Mouse (Mus musculus): ENCODE data around the gene Tedc1. TPM values are rescaled to one million over a fixed set of nuclear protein-coding genes. Genes with fewer than 3 reads are reported as not detected.

The Tedc1 gene
- 25.9 and 31.5 TPM in 2 replicates for polyA plus RNA-seq (2012)

DNA sequence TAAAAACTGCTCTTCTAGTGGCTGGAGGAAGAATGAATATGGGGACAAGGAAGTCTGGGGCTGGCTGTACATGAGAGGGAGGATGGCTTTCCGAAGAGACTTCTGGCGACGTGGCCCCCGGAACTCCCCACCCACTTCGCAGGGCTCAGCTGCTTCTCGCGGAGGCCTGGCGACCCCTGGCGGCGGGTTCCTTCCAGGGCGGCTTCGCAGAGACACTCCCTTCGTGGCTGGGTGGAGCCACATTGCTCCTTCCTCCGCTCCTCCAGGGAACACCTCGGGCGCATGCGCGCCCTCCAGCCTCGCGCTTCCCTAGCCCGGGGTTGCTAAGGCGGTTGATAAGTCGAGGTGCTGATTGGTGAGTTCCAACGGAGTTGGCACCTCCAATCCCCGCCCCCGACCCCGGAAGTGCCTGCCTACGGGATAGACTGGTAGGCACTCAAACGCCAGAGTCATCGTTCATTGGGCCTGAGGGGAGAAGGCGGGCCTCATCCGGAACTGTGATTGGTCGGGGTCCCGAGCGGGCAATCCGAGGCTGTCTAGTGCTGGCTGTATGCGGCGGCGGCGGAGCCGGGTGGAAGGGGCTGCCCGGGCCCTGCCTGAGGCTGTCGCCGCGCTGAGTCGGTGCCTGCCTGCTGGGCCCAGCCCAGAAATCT is at the start of gene Tedc1:
Gene Tedc1, plus strand, starts transcription at position 535 of the 653 bp plus-strand sequence.

GRCm38 (mm10) chr12:113139908-113140615 is 16.2 kb upstream of the Tedc1 start, which contains the start of gene Crip2:
Gene Crip2, plus strand, starts transcription at chr12:113140236.

GRCm38 (mm10) chr12:113146112-113147057 is 9.8 kb upstream of the Tedc1 start, which contains the start of gene Crip1:
Gene Crip1, plus strand, starts transcription at chr12:113146316.

GRCm38 (mm10) chr12:113185442-113186291 is 29.4 kb downstream of the Tedc1 start, which contains the start of gene Tmem121:
Gene Tmem121, plus strand, starts transcription at chr12:113185930.

Other genes with a start within 250 kb of the Tedc1 start
- gene Jag2, start 226.6 kb upstream of the Tedc1 start, polyA plus RNA-seq (2012), result 13.5 and 30.2 TPM in 2 replicates
- gene Nudt14, start 214.3 kb upstream of the Tedc1 start, polyA plus RNA-seq (2012), result 25.3 and 26.5 TPM in 2 replicates
- gene Btbd6, start 179.9 kb upstream of the Tedc1 start, polyA plus RNA-seq (2012), result 40.9 and 59.2 TPM in 2 replicates
- 33.5 and 49.8 TPM in 2 replicates for gene Brf1, start 155.7 kb upstream of the Tedc1 start, polyA plus RNA-seq (2012)
- 22.2 and 24.2 TPM in 2 replicates for gene Pacs2, start 141.9 kb upstream of the Tedc1 start, polyA plus RNA-seq (2012)
- gene Tex22, start 81.9 kb upstream of the Tedc1 start, polyA plus RNA-seq (2012), result 0.05 TPM in 1 of 2 replicates, not detected in the other
- 256 and 328 TPM in 2 replicates for gene Mta1, start 58.1 kb upstream of the Tedc1 start, polyA plus RNA-seq (2012)
- gene Crip2, start 16.2 kb upstream of the Tedc1 start, polyA plus RNA-seq (2012), result 32.2 and 37.5 TPM in 2 replicates
- 259 and 275 TPM in 2 replicates for gene Crip1, start 10.1 kb upstream of the Tedc1 start, polyA plus RNA-seq (2012)
- 0.73 and 1.7 TPM in 2 replicates for gene Tmem121, start 29.5 kb downstream of the Tedc1 start, polyA plus RNA-seq (2012)

Measured in megakaryocyte-erythroid progenitor cell, adult 5 weeks (primary cell).